Mouse (Mus musculus) liver, embryonic 15.5 days (tissue): Measurements from ENCODE around the gene A430078G23Rik. TPM values are rescaled to one million over a fixed set of nuclear protein-coding genes. Genes with fewer than 3 reads are reported as not detected.

Source experiments
- ATAC-seq: fragments of 200-750 bp; cut with Nextera tagmentation; 2 replicates; pipeline ENCODE4 v1.8.0; 2017; ENCODE audit warnings: moderate number of reproducible peaks, mild to moderate bottlenecking, moderate library complexity; ENCODE audit not compliant: insufficient read depth
- H3K27ac ChIP-seq: fragments of 300-500 bp; sonication (generic); replicated peaks from 2 replicates; pipeline ENCODE4 v1.5.1; 2015; ENCODE audit warnings: mild to moderate bottlenecking, inconsistent platforms
- H3K27me3 ChIP-seq: fragments of 300-500 bp; sonication (generic); 2 replicates; pipeline ENCODE4 v1.6.1; 2015; ENCODE audit warnings: mild to moderate bottlenecking, inconsistent platforms
- H3K36me3 ChIP-seq: fragments of 300-500 bp; sonication (generic); replicated peaks from 2 replicates; pipeline ENCODE4 v1.6.1; 2015; ENCODE audit warnings: moderate library complexity, mild to moderate bottlenecking, inconsistent platforms
- H3K4me1 ChIP-seq: fragments of 300-500 bp; sonication (generic); replicated peaks from 2 replicates; pipeline ENCODE4 v1.6.1; 2015; ENCODE audit warnings: inconsistent platforms
- H3K4me2 ChIP-seq: fragments of 300-500 bp; sonication (generic); 2 replicates; pipeline ENCODE4 v1.6.1; 2015; ENCODE audit warnings: moderate library complexity, mild to moderate bottlenecking, inconsistent platforms
- H3K4me3 ChIP-seq: fragments of 300-500 bp; sonication (generic); replicated peaks from 2 replicates; pipeline ENCODE4 v1.5.1; 2015; ENCODE audit warnings: mild to moderate bottlenecking, inconsistent platforms
- H3K9ac ChIP-seq: fragments of 300-500 bp; sonication (generic); 2 replicates; pipeline ENCODE4 v1.6.1; 2015; ENCODE audit warnings: moderate library complexity, mild to moderate bottlenecking, inconsistent platforms
- H3K9me3 ChIP-seq: fragments of 300-500 bp; sonication (generic); replicated peaks from 2 replicates; pipeline ENCODE4 v1.6.1; 2016; ENCODE audit warnings: inconsistent platforms
- WGBS: fragments of 180-500 bp; shearing (Covaris S2); methylation state at CpG from one replicate; pipeline ENCODE4 v1.1.7; 2015; ENCODE audit warnings: mixed read lengths; ENCODE audit not compliant: insufficient replicate concordance; 5-methylcytosine and 5-hydroxymethylcytosine counted together
- polyA plus RNA-seq: library from polyadenylated mRNA; unstranded; fragments of >200 nt; fragmentation: Nextera tagmentation; extraction: Ambion mirVana; gene quantifications from 2 replicates; pipeline ENCODE4 v1.2.1, GENCODE M21; 2015

Gene A430078G23Rik
- polyA plus RNA-seq, 1 experiment from 2014 or later = 1.2 TPM

DNA sequence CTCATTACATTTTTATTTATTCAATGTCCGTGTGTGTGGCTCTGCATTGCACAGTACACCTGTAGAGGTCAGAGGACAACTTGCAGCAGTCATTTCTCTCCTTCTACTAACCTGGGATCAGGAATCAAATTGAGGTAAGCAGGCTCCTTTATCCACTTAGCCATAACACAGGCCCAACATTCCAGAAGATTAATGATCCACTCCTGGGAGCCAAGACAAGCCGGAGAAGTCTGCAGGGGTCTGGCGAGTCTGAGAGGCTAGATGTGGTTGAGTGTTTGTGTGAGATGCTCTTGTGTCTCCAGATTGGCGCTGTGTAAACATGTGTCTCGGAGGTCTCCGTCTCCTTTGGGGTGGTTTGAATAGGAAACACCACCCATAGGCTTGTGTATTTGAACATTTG is 2.5 kb upstream of the A430078G23Rik start:
- ATAC-seq = no peak

GRCm38 (mm10) chr8:3352715-3353114 is 500 bp upstream of the A430078G23Rik start:
- Histone ChIP-seq H3K4me1 (peaks cover 24% of the 10 kb centered on the region), H3K9ac (no peak overlapping the region), H3K36me3 (no peaks in the 10 kb centered on the region), H3K4me2 (peak overlapping the region; percentile 35; the same call in 1 of the 2 replicates), H3K4me3 (no peak overlapping the region), H3K27me3 (no peaks in the 10 kb centered on the region), H3K27ac (peak overlapping the region; percentile 58), H3K9me3 (no peaks in the 10 kb centered on the region)
- no peak for ATAC-seq
- WGBS = 41% methylated on average over 6 of the region's 6 CpGs

More for the DNA sequence above, 2.5 kb upstream of the A430078G23Rik start:
- no peaks in the 10 kb centered on the region for H3K9me3 ChIP-seq
- no peak overlapping the region for H3K9ac ChIP-seq
- 59% methylated on average over 6 of the region's 6 CpGs for WGBS
- no peak overlapping the region for H3K4me2 ChIP-seq
- H3K27me3 ChIP-seq = no peaks in the 10 kb centered on the region
- peaks cover 21% of the 10 kb centered on the region for H3K4me1 ChIP-seq
- no peak overlapping the region for H3K4me3 ChIP-seq
- no peak overlapping the region for H3K27ac ChIP-seq
- H3K36me3 ChIP-seq = no peaks in the 10 kb centered on the region

GRCm38 (mm10) chr8:3353811-3354442 is 712 bp downstream of the A430078G23Rik start:
- ATAC-seq = no peak
- 18% methylated on average over 6 of the region's 6 CpGs for WGBS
- H3K9me3 ChIP-seq = no peaks in the 10 kb centered on the region
- peak overlapping the region; percentile 58 for H3K27ac ChIP-seq
- H3K4me3 ChIP-seq = peak overlapping the region; percentile 30
- no peaks in the 10 kb centered on the region for H3K27me3 ChIP-seq
- peak overlapping the region; percentile 19; the same call in 1 of the 2 replicates for H3K4me2 ChIP-seq
- H3K9ac ChIP-seq = no peak overlapping the region
- no peaks in the 10 kb centered on the region for H3K36me3 ChIP-seq
- H3K4me1 ChIP-seq = peaks cover 26% of the 10 kb centered on the region

GRCm38 (mm10) chr8:3354443-3354812 is 1.2 kb downstream of the A430078G23Rik start:
- H3K27me3 ChIP-seq = no peaks in the 10 kb centered on the region

GRCm38 (mm10) chr8:3355586-3355985 is 2.4 kb downstream of the A430078G23Rik start:
- Histone ChIP-seq H3K4me1 (peaks cover 26% of the 10 kb centered on the region), H3K4me2 (peak overlapping the region; percentile 0; the same call in 1 of the 2 replicates), H3K4me3 (peak overlapping the region; percentile 30; the same call in 1 of the 2 replicates), H3K9me3 (no peaks in the 10 kb centered on the region), H3K27ac (0 out of 2 replicates have a peak overlapping the region, but pooled peaks have one; percentile 4), H3K27me3 (no peaks in the 10 kb centered on the region), H3K9ac (no peak overlapping the region), H3K36me3 (no peaks in the 10 kb centered on the region)
- WGBS = 31% methylated on average over 6 of the region's 6 CpGs
- ATAC-seq = 0 out of 2 replicates have a peak, but pooled peaks have one; percentile 14

More at GRCm38 (mm10) chr8:3354443-3354812, 1.2 kb downstream of the A430078G23Rik start:
- Histone ChIP-seq H3K9me3 (no peaks in the 10 kb centered on the region), H3K36me3 (no peaks in the 10 kb centered on the region), H3K4me1 (peaks cover 26% of the 10 kb centered on the region), H3K9ac (no peak overlapping the region), H3K4me3 (peak overlapping the region; percentile 30), H3K27ac (peak overlapping the region; percentile 58; the same call in 1 of the 2 replicates), H3K4me2 (peak overlapping the region; percentile 19)
- peak; percentile 47; the same call in 1 of the 2 replicates for ATAC-seq
- 11% methylated on average over 5 of the region's 5 CpGs for WGBS

DNA sequence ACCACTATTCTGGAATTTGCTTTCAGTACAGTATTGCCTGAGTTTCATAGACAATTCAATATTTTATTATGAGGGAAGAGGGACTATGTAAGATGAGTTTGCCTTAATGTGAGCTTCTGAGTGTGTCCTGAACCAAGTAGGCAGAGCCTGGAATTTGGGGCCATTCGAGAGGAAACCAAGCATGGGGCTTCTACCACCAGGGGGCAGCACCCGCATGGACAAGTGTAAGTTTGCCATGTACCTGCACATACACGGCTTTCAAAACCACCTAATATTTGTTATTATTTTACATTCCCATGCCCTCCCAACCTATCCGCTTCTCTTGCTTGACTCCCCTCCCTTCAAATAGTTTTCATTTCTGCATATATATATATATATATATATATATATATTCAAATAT is 4.8 kb downstream of the A430078G23Rik start:
- Histone ChIP-seq H3K4me1 (peaks cover 19% of the 10 kb centered on the region), H3K27me3 (no peaks in the 10 kb centered on the region), H3K9ac (no peak overlapping the region), H3K9me3 (no peaks in the 10 kb centered on the region), H3K4me2 (no peak overlapping the region), H3K4me3 (no peak overlapping the region), H3K27ac (no peak overlapping the region), H3K36me3 (no peaks in the 10 kb centered on the region)
- WGBS = 13% methylated on average over 4 of the region's 4 CpGs
- ATAC-seq = no peak

DNA sequence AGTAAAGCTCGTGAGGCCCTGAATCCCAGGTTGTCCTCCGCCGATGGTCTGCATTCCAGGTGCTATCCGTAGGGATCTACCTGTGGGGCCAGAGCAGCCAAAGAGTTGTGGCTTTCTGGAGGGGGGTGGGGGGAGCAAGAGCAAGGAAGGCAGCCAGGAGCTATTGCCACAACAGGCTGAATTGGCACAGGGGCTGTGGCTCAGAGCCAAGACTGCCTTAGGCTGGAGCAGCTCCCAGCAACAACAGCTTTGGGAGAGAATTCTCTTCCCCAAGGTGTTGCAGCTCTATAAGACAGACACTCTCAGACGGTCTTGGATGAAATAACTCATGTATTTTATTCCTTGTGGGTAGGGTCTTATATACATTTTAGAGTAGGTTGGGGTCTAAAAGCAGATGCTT is 13.9 kb downstream of the A430078G23Rik start:
- H3K4me3 ChIP-seq = no peak overlapping the region
- no peaks in the 10 kb centered on the region for H3K27me3 ChIP-seq
- H3K9ac ChIP-seq = no peak overlapping the region
- 70% methylated on average over 5 of the region's 5 CpGs for WGBS
- H3K4me2 ChIP-seq = no peak overlapping the region
- ATAC-seq = no peak
- H3K36me3 ChIP-seq = no peaks in the 10 kb centered on the region
- H3K9me3 ChIP-seq = no peaks in the 10 kb centered on the region
- H3K27ac ChIP-seq = no peak overlapping the region
- H3K4me1 ChIP-seq = no peaks in the 10 kb centered on the region

GRCm38 (mm10) chr8:3368091-3368490 is 14.9 kb downstream of the A430078G23Rik start:
- 56% methylated on average over 1 of the region's 1 CpGs for WGBS
- no peak overlapping the region for H3K9ac ChIP-seq
- H3K9me3 ChIP-seq = no peaks in the 10 kb centered on the region
- no peak overlapping the region for H3K4me3 ChIP-seq
- ATAC-seq = no peak
- H3K27ac ChIP-seq = no peak overlapping the region
- H3K27me3 ChIP-seq = no peaks in the 10 kb centered on the region
- H3K36me3 ChIP-seq = no peaks in the 10 kb centered on the region
- no peak overlapping the region for H3K4me2 ChIP-seq
- H3K4me1 ChIP-seq = no peaks in the 10 kb centered on the region

DNA sequence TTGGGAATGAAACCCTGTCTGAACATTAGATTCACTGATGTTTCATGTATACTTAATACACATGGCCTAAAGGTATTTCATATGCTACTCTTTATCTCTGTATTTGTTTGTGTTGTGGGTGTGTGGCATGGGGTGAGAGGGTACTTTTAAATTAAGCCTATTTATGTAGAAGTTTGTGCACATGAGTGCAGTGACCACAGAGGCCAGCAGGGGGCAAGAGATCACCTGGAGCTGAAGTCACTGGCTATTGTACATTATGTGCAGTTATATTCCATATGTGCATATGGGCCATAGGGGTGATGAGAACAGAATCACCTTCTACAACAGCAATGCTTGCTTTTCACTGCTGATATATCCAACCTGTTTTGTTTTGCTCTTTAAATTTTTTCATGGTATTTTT is 22.5 kb downstream of the A430078G23Rik start:
- no peaks in the 10 kb centered on the region for H3K27me3 ChIP-seq
- H3K9ac ChIP-seq = no peak overlapping the region
- no peak overlapping the region for H3K4me2 ChIP-seq
- H3K9me3 ChIP-seq = no peaks in the 10 kb centered on the region
- H3K4me1 ChIP-seq = no peaks in the 10 kb centered on the region
- H3K36me3 ChIP-seq = 0 out of 2 replicates have a peak, but pooled peaks cover 3% of the 10 kb centered on the region
- H3K27ac ChIP-seq = no peak overlapping the region
- ATAC-seq = no peak
- no peak overlapping the region for H3K4me3 ChIP-seq

GRCm38 (mm10) chr8:3376641-3377274 is 23.5 kb downstream of the A430078G23Rik start:
- no peak overlapping the region for H3K4me2 ChIP-seq
- H3K4me3 ChIP-seq = no peak overlapping the region
- no peak for ATAC-seq
- H3K36me3 ChIP-seq = 0 out of 2 replicates have a peak, but pooled peaks cover 3% of the 10 kb centered on the region
- H3K27ac ChIP-seq = no peak overlapping the region
- H3K4me1 ChIP-seq = no peaks in the 10 kb centered on the region
- H3K9me3 ChIP-seq = no peaks in the 10 kb centered on the region
- WGBS = 55% methylated on average over 11 of the region's 11 CpGs
- H3K9ac ChIP-seq = no peak overlapping the region
- no peaks in the 10 kb centered on the region for H3K27me3 ChIP-seq

GRCm38 (mm10) chr8:3387286-3387685 is 34.1 kb downstream of the A430078G23Rik start:
- ATAC-seq = peak; percentile 35; the same call in 1 of the 2 replicates
- 56% methylated on average over 6 of the region's 6 CpGs for WGBS

More at GRCm38 (mm10) chr8:3387286-3387685, 34.1 kb downstream of the A430078G23Rik start:
- Histone ChIP-seq H3K27me3 (no peaks in the 10 kb centered on the region), H3K36me3 (no peaks in the 10 kb centered on the region), H3K9ac (no peak overlapping the region), H3K9me3 (no peaks in the 10 kb centered on the region), H3K4me3 (no peak overlapping the region), H3K27ac (no peak overlapping the region), H3K4me2 (no peak overlapping the region), H3K4me1 (peaks cover 8% of the 10 kb centered on the region)
